Mouse (Mus musculus) T-cell, adult 2 months (primary cell): ENCODE results near the gene Xpo6.

Source experiments
- DNase-seq: peaks from one replicate; pipeline ENCODE4 v3.0.0; 2022; ENCODE audit warnings: low spot score

Gene Xpo6

DNA sequence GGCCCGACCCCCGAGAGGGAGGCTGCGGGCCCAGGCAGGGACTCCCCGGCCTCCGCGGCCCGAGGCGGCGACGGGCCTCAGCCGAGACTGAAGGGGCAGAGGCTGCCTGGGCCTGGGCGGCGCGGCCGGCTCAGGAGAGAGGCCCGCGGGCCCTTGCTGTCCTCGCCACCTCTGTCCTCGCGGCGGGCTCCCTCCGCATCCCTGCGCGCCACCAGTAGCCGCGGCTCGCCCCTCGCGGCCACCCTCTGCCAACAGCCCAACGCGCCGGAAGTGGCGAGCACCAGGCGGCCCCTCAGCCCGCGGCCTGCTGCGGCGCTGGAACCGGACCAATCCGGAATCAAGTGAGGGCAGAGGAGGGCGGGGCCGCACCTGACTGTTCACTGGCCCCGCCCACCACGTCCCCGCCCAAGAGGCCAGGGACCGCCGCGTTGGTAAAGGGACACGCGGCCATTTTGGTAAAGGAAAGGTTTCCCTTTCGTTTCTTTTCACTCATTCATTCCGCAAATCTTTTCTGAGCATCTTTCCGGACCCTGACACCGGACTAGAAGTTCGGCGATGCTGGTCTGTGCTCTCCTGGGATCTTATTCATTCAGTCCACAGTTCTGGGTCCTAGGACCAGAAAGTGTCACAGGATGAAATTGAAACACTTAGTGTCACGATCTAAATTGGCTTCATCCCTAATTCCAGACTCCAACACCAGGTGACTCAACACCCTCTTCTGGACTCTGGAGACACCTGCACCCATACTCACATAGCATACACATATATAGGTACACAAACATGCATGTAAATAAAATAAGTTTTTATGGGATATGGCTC lies at the start of gene Xpo6:
Gene Xpo6, minus strand, starts transcription at position 324 of the 819 bp plus-strand sequence.
- peak; percentile 97 for DNase-seq

DNA sequence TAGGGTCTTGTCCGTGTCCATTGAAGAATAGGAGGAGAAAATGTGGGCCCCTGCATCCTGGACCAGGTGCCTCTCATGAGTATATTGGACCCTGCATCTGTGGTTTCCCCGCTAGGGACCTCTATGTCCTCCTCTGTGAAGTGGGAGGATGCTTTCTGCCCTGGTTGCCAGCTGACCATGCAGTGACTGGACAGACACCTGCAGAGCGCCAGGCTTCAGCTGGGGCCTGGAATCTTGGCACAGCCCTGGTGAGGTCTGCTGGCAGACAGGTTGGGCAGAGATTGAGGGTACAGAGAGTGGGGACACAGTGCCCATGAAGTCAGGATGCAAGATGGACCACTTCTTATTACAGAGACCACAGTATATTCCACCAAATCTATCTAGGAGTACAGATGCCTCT lies 49.7 kb upstream of the Xpo6 start:
- no peak for DNase-seq

DNA sequence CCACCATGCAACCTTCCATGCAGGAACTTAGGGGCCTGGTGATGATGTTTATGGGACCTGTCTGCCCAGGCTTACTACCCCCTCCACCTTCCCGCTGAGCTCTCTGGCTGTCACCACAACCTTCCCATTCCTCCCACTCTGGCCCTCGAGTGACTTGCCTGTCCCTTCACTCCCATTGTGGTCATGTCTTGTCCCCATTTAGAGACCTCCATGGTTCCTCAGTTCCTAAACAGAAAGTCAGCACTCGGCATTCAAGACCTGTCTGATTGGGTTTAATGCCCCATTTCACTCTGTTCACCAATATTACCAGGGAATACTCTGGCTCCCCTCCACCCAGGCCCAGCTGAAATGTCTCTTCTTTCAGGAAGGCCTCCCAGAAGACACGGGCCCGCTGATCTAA lies 48.8 kb upstream of the Xpo6 start:
- DNase-seq: no peak

DNA sequence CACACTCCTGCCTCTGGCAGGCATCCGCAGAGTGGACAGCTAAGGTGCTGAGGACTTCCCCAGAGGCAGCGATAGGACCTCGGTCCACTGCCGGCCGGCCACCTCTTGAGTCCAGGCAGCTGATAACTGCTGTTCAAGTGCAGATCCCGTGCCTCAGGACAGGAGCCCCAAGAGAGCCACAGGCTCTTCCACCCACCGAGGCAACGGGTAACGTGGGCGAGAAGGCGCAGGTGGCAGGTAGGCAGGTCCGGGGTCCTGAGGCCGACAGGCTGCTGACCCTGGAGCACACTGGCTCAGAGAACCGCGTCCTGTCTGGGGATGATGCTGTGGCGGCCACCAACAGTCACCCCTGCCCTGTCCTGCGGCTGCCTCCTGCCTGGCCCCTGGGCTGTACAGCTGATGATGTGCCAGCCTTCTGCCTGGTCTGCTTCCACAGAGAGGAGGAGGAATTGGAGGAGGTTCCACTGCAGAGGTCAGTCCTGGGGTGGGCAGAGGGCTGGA lies 48.4 kb upstream of the Xpo6 start:
- DNase-seq: no peak

DNA sequence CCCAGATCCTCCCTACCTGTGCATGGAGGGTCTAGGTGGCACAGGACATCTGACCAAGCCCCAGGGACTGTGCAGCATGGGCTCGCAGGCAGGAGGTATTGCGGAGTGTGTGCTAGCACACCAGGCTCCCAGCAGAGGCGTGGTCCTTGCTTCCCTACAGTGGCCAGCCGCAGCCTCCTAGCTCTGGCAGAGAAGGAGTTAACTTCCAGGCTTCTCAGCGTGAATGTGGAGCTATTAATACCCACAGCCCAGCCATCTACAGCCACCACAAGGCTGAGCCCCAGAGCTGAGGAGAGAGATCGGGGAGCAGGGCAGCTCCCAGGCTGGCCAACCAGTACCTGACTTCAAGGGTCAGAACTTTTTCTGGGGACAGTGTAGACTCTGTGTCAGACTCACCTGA lies 47.8 kb upstream of the Xpo6 start:
- no peak for DNase-seq

DNA sequence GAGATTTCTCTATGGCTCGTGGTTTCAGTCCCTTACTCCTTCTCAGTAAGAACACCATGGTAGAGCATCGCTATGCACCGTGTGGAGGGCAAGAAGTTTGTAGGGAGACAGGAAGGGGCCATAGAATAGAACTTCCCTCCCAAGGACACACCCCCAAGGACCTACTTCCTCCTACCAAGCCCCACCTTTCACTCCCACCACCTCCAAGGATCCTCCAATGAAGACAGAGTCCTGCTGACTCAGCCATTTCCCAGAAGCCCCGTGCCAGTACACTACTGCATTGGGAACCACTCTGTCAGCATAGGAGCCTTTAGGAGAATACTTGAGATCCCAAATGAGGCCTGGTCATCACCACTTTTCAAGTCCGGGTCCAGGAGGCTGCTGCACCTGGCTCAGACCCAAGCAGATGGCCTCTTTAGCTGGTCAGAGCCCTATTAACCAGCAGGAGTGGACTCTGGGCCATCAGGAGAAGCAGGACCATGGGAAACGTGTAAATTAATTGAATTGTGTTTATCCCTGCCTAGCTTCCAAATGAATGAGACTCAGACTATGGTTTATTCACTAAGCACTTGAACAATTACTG lies 44.0 kb upstream of the Xpo6 start:
- no peak for DNase-seq

DNA sequence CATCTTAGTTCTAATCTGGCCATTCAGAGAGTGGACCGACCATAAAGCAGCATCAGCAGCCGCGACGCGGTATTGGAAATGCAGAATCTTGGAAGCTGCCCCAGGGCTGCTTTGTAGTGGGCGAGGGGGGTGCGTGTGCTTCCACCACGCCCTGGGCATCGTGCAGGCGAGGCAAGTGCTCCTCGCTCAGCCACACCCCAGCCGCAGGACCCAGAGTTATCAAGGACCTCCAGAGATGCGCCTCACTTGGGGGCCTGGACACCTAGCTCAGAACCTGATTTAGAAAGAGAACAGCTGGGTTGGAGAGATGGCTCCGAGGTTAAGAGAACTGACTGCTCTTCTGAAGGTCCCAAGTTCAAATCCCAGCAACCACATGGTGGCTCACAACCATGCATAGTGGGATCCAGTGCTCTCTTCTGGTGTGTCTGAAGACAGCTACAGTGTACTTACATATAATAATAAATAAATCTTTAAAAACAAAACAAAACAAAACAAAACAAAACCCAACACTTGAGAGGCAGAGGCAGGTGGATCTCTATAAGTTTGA lies 40.6 kb upstream of the Xpo6 start:
- DNase-seq: no peak

DNA sequence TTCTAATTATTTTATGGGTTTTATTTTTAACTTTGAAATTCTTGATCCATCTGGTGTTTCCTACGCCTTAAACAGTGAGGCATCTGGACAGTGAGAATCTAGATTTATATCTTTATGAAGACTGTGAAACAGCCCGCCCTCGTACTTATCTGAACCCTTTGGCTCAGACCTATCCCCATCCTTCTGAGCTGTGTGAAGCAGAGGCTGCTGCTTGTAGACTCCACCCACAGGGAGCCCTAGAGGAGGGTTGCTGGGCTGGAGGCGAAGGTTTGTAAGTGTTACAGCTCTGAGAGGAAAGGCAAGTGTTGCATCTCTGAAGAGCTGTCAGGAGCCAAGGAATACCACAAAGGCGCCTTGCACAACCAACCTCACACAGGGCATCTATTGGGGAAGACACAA lies 36.5 kb upstream of the Xpo6 start:
- no peak for DNase-seq

DNA sequence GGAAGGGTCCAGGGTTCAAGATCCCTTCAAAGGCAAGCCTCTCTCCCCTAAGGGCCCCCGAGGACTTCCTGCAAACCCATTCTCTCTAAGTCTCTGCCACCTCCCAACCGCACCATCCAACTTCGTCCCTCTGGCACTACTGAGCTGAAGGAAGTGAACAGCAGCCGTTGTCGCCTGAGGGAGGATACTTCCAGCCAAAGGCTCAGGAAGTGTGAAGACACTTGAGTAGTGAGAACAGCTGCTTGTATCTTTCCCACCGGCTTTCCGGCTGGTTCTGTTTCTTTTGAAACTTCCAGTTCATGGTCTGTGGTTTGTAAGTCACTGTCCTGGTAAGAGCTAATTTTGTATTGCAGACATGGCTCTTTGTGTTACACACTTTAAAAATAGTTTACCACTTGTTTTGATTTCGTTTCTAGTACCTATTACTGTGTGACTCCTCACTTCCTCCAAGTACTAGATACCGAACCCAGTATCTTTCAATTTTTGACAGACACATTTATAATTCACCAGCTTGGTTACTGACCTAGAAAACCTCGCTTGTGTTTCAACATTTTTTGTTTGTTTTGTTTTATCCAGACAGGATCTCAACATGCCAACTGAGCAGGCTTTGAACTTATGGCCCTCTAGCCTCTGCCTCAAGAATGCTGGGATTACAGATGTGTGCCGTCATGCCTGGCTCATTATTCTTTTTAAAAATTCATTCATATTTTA lies 35.9 kb upstream of the Xpo6 start:
- DNase-seq: peak; percentile 33

DNA sequence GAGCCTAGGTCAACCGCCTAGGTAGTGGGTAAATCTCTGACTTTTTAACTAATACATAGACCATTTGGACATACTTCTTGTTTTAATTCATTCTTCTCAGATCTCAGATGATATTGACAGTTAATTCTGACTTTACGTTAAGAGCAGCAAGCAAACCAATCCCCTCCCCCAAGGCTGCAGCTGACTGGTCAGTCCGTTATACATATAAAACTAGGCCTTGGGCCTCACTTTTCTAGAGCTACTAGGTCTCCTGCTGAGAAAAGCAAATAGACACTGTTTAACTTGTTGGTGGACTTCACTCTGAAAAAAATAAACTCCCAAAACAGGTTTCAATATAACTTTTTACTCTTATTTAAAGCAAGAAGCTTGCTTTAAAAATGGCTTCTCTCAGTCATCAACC lies 34.3 kb upstream of the Xpo6 start:
- no peak for DNase-seq

DNA sequence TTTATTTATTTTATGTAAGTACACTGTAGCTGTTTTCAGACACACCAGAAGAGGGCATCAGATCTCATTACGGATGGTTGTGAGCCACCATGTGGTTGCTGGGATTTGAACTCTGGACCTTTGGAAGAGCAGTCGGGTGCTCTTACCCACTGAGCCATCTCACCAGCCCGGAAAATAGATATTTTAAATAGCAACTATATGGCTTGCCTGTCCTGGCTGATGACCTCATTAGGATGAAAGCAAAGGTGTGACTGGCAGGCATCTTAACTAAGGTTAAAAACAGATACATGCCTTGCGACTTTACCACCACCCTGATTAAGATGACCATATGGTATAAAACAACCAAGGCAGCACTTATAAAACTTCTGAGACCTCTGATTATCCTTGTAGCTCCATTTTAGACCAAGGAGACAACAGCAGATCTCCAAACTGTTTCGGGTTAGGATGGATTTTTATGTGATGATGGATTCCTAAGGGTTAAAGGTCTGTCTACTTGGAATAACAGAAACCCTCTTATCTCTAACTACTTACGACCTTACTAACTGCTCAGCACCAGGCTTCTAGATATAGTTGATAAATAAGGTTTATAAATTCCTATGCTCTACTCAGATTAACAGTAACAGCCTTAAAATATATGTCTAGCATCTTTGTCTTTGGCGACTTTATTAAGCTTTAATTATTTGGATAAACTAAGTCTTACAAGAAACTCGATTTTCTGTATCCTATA lies 32.2 kb upstream of the Xpo6 start:
- DNase-seq: no peak

DNA sequence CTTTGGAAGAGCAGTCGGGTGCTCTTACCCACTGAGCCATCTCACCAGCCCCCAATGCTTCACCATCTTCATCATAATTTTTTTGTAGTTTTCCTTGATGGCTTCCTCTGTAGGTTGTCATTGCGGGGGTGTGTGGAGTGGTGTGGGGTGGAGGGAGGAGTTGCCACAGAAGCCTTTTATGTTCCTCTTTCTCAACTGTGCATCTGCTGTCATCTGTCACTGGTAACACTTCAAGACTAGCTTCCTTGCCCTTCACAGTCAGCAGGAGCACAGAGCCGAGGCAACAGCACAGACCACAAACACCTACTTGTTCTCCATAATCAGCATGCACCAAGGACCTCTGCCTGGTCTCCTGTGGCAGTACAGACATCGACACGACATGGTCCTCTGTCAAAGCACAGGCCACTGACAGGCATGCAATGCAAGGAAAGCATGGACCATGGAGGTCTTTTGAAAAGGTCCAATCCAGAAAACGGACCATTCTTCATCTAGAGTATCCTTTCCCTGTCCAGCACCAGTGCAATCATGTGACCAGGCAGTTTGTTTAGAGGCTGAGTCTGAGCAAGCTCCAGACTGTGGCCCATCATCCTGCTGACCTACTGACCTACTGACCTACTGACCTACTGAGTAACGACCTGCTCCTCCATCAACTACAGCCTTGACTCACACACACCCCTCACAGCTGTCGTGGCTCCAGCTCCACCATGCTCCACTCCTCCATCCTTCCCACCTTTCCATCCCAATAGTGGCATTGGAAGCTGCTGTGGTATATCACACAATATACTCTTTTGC lies 30.3 kb upstream of the Xpo6 start:
- DNase-seq: peak; percentile 44

DNA sequence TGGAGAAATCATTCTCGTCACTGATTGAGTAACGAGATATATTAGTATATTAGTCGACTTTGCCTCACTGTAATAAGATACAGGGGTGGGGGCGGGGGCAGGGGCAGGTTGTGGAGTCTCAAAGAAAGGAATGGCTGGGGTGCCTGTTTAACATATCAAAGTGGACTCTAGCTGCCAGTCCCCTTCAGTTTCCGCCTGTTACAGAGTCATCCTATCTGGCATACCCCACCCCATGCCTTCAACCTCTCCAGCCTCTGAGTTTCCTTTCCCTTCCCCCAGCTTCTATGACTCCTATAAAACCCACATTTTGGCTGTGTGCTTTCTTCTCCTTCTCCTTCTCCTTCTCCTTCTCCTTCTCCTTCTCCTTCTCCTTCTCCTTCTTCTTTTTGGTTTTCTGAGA lies 25.8 kb upstream of the Xpo6 start:
- no peak for DNase-seq

DNA sequence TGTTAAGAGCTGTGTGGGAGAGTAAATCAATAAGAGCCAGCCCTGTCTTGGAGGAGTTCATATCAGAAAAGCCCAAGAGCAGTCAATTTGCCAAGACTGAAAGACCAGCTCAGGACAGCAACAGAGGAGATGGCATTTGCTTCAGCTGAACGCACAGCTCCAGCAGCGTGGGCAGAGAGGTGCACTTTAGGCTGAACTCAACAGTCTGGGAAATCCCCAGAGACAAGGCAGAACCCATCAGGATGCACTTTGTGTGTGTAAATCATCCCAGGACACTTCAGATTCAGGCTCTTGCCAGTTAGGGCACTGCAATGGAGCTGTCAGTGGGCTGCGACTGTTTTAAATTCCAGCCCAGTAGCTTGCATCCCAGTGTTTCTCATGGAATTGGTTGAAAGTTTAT lies 22.5 kb upstream of the Xpo6 start:
- no peak for DNase-seq

DNA sequence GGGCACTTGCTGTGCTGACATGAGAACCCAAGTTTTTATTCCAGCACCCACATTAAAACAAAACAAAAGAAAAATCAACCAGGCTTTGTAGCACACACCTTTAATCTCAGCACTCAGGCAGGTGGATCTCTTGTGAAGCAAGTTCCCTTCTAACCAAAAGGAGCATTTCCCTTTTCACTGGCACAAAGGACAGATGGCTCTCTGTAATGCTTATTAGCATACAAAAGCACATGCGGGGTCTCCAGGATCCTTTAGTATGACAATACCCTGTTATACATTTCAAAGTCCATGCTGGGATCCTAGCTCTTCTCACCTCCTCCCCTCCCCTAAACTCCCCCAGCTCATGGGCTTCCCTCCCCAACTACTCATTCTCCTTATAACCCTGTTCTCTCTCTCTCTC lies 20.3 kb upstream of the Xpo6 start:
- DNase-seq: no peak

DNA sequence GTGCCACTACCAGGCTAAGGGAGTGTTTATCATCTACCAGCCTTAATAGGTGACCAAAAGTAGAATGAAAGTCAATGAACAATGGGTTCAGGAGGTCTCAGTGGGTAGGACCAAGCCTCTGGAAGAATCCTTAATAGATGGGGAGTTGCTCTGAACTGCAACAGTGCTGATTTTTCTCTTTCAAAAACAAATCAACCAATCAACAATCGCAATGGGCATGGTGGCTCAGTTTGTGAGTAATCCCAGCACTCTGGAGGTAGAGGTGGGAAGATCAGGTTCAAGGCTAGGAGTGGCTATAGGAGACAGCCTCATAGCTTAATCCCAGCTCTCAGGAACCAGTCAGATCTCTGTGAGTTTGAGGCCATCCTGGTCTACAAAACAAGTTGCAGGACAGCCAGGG lies 18.0 kb upstream of the Xpo6 start:
- no peak for DNase-seq

DNA sequence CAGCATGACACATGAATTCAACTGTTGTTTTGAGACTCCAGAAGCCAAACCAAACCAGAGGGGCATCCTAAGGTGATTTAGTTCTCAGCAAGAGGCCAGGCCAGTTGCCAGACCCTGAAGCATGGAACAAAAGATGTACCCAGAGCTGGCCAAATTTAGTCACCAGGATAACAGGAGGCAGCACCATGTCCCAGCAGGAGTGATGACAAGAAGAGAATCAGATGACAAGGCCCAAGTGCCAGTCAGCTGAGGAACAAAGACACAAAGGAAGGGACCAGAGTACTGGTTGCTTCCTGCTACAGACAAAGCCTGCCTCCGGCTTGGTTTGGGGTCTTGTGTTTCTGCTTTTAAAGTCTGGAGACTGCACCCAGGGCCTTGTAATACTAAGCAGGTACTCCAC lies 16.6 kb upstream of the Xpo6 start:
- no peak for DNase-seq

DNA sequence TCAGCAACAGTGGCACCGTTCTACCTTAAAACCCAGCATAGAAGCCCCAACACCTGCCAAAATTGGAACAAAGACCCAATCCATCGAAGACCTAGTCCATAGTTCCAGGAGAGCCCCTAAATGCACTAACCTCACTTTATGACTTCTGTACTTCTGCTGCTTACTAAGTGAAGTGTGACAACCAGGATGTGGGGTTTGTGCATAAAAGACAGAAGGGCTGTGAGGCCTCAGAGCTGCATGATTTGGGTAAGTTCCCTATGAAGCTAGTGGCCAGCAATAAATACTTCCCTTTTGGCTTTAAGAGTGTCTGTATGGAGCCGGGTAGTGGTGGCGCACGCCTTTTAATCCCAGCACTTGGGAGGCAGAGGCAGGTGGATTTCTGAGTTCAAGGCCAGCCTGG lies 10.6 kb upstream of the Xpo6 start:
- DNase-seq: no peak

DNA sequence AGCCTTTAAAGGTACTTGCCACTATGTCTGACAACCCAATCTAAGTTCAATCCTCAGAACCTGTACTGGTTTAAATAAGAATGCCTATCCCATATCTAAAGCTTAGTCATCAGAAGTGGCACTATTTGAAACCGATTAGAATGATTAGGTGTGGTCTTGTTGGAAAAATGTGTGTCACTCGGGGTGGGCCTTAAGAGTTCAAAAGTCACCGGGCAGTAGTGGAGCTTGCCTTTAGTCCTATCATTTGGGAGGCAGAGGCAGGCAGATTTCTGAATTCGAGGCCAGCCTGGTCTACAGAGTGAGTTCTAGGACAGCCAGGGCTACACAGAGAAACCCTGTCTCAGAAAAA lies 670 bp upstream of the Xpo6 start:
- no peak for DNase-seq

DNA sequence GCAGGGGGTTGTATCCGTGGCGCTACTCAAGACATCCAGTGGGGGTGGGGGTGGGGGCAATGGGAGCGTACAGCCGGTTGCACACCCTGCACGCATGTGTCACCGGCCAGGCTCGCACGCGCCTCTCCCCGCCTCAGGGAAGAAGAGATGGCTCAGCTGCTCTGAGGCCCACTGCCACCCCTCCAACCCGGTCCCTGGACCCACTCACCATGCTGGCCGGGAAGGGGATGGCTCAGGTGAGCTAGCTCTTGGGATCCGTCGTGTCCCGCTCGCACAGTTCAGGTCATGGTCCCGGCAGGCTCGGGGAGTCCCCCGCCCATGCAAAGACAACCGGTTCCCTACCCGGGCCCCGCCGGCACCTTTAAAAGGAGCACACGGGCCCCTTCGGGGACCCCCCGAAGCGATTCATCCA lies 604 bp downstream of the Xpo6 start:
- DNase-seq: peak; percentile 45

DNA sequence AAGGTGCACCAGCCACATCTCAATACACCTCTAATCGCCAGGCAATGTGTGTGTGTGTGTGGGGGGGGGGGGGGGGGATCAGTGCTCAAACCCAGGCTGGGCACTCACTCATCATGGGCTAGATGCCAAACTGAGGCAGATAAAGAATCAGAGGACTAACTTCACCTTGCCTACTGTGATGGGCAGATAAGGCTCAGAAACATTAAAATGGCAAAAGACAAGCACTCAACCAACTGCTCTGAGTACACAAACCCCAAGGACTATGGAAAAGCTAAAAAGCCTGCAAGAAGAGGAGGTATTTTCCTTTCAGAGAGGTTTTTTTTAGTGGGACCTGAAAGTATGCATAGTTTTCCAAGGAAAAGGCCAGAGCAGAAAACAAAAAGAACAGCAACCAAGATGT lies 1.4 kb downstream of the Xpo6 start:
- no peak for DNase-seq

DNA sequence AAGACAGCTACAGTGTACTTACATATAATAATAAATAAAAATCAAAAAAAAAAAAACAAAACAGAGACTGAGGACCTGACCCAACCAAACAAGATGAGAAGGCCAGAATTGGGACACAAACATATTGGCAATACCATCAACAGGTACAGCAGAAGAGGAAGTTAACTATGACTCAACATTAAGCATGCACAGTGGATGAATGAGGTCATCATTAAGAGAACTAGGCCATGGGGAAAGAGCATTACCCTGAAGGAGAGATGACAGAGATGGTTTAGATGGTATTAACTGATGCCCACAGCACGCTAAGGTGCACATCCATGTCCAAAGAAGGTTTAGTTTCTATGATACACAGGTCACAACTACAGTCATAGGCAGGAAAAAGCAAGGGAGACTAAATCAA lies 6.1 kb downstream of the Xpo6 start:
- no peak for DNase-seq
